Mouse (Mus musculus) urinary bladder, postnatal 25 days (tissue): ENCODE measurements around the gene Zfp106.
A peak's percentile ranks its signal among the peaks of the same experiment; 100 is the strongest.
"Not testable (repeated sequence)": the region's sequence is repeated elsewhere in the genome, so short reads cannot be mapped to it uniquely, and the experiment has no call there.

Source experiments
- DNase-seq: peaks from one replicate; pipeline ENCODE4 v3.0.0; 2022; ENCODE audit warnings: low spot score

Zfp106 gene

GRCm38 (mm10) chr2:120563235-120563990 lies at the start of gene Zfp106:
Gene Zfp106, minus strand, starts transcription at chr2:120563843.
- DNase-seq: peak; percentile 78

- peak; percentile 92 for DNase-seq
These were observed 45.4 kb upstream of the Zfp106 start, which contains the start of the genes Haus2 and Lrrc57 for GRCm38 (mm10) chr2:120608830-120609723. Gene Haus2, plus strand, starts transcription at chr2:120609383. Gene Lrrc57, minus strand, starts transcription at chr2:120609520.

GRCm38 (mm10) chr2:120606021-120606690 lies 42.5 kb upstream of the Zfp106 start:
- DNase-seq: no peak

- DNase-seq: no peak
These were observed 35.9 kb upstream of the Zfp106 start for GRCm38 (mm10) chr2:120599506-120599905.

- no peak for DNase-seq
These were observed 34.1 kb upstream of the Zfp106 start for GRCm38 (mm10) chr2:120597734-120598133.

GRCm38 (mm10) chr2:120592227-120592626 lies 28.6 kb upstream of the Zfp106 start:
- no peak for DNase-seq

- DNase-seq: no peak
These were observed 26.1 kb upstream of the Zfp106 start for GRCm38 (mm10) chr2:120589759-120590158.

GRCm38 (mm10) chr2:120578286-120578685 lies 14.6 kb upstream of the Zfp106 start:
- DNase-seq: no peak

GRCm38 (mm10) chr2:120577799-120578198 lies 14.2 kb upstream of the Zfp106 start:
- no peak for DNase-seq

- DNase-seq: no peak
These were observed 12.3 kb upstream of the Zfp106 start for GRCm38 (mm10) chr2:120575978-120576377.

- no peak for DNase-seq
These were observed 11.5 kb upstream of the Zfp106 start for GRCm38 (mm10) chr2:120575121-120575520.

GRCm38 (mm10) chr2:120572161-120572560 lies 8.5 kb upstream of the Zfp106 start:
- not testable (repeated sequence) for DNase-seq

- DNase-seq: no peak
These were observed 7.4 kb upstream of the Zfp106 start for GRCm38 (mm10) chr2:120571081-120571480.

GRCm38 (mm10) chr2:120567798-120568320 lies 4.2 kb upstream of the Zfp106 start:
- no peak for DNase-seq

GRCm38 (mm10) chr2:120566886-120567797 lies 3.5 kb upstream of the Zfp106 start, which contains the start of gene Snap23:
Gene Snap23, plus strand, starts transcription at chr2:120567671.
- peak; percentile 92 for DNase-seq

- DNase-seq: no peak
These were observed 1.7 kb upstream of the Zfp106 start for GRCm38 (mm10) chr2:120565363-120565762.

GRCm38 (mm10) chr2:120564548-120565188 lies 1.0 kb upstream of the Zfp106 start:
- not testable (repeated sequence) for DNase-seq

GRCm38 (mm10) chr2:120562859-120563234 lies 796 bp downstream of the Zfp106 start:
- no peak for DNase-seq

GRCm38 (mm10) chr2:120561524-120561923 lies 2.1 kb downstream of the Zfp106 start:
- no peak for DNase-seq

- no peak for DNase-seq
These were observed 4.8 kb downstream of the Zfp106 start for GRCm38 (mm10) chr2:120558813-120559212.
